Mouse (Mus musculus): ENCODE measurements around the gene Dedd. TPM values are rescaled to one million over a fixed set of nuclear protein-coding genes. Genes with fewer than 3 reads are reported as not detected.
"Not testable (repeated sequence)": the region's sequence is repeated elsewhere in the genome, so short reads cannot be mapped to it uniquely, and the experiment has no call there.

The Dedd gene
- polyA plus RNA-seq, 1 experiment, result 43.5 TPM

DNA sequence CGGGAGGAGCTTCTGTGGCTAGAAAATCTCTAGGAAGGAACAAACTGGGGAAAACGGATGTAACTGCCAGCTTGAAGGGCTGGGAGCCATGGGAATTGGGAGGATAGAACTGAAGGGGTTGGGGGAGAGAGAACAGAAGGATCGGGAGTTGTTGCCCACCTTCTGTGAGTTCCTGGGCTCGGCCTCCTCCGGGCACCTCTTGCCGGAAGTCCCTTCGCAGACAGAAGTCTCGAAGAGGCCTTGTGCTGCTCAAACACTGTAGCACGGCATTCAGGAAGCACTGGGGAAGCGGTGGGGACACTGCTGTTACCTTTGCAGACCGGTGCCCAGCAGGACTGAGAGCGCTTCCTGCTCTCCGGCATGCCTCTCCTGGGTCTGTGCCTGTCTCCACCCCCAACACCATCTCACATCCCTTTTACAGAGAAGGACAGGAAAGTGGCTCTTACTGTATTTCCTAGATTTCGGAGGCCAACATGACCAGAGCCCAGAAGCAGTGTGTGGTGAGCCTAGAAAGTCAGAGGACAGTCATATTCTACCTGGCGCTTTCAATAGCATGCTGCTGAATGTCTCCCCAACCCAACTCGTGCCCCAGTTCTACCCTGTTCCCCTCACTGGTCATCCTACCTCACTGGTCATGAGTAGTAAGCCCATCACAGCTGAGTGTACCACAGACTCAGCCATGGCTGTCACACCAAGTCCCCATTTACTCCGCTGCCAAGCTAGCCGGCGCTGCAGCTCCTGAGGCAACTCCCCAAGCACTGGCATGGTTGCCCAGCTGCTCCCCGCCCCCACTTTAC, 43.7 kb upstream of the Dedd start:
- peaks cover 33% of the 10 kb centered on the region for H3K4me1 ChIP-seq (ENCODE audit: control insufficient read depth, insufficient read depth, low read length)
- TF ChIP-seq POLR2A (IDR thresholded peaks at IDR 0.05; ENCODE audit: borderline replicate concordance, low read depth, low read length) (no peak), CTCF (IDR thresholded peaks at IDR 0.05; ENCODE audit: low read depth, low read length) (no peak)
- no peak overlapping the region for H3K27ac ChIP-seq (ENCODE audit: insufficient read depth, low read depth, low read length)
- H3K4me3 ChIP-seq (ENCODE audit: insufficient read depth, low read length), result no peak overlapping the region

DNA sequence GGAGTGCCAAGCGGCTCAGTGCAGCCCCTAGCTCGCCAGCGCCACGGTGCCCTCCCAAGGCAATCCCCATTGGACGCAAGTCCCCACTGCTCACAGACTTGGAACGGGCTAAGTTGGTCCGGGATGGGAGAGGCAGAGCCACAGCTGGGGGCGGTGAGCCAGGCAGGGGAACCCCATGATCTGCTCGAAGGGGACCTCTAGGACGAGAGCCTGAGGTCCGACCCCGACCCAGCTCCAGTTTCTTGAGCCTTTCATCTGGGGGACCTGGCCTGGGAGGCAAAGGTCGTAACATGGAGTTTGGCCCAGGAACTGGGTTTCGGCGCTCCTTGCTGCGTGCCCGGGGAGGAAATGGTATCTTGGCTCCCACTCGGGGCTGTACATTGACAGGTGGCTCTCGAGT, 42.4 kb upstream of the Dedd start:
- Histone ChIP-seq H3K4me3 (ENCODE audit: insufficient read depth, low read length) (no peak overlapping the region), H3K4me1 (ENCODE audit: control insufficient read depth, insufficient read depth, low read length) (peaks cover 33% of the 10 kb centered on the region), H3K27ac (ENCODE audit: insufficient read depth, low read depth, low read length) (no peak overlapping the region)
- TF ChIP-seq POLR2A (IDR thresholded peaks at IDR 0.05; ENCODE audit: borderline replicate concordance, low read depth, low read length) (no peak), CTCF (IDR thresholded peaks at IDR 0.05; ENCODE audit: low read depth, low read length) (no peak)

DNA sequence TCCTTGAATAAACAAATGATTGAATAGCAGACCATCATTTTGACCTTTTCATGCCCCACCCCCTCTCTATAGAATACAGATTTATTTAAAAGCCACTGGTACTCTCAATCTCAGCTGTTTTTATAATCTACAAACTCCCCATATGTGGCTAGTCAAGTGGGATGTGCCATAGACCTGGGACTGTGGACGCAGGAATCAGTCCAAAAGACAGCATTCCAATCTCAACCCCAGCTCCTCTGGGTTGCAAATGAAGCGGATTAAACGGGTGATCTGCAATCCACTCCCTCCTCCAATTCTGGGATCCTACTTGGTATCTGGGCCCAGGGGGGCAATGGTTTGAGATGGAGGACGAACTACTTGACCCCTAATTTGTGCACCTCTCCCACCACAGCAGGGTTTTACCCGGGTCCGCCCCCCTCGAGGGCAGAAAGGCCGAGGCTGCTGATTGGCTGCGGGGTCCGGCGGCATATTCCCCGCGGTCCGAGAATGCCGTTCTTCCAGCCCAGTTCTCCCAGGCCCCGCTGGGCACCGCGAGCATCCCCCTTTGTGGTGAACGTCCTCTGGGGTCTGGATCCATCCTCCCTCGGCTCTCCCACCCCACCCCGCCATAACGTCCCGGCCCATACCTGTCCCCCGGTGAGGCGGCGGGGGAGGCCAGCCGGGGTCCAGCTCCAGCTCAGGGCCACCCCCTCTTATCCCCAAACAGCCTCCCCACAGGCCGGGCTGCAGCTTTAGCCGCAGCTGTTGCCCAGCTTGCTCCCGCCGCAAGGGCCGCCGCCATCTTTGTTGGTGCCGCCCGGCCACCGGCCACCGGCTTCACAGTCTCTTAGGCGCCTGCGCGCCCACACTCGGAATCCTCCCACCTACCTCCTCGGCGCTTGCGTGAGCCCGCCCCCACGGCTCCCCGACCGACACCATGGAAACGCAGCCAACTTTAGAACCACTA, 41.5 kb upstream of the Dedd start, which contains the start of gene Usp21:
Usp21 (minus strand) TSS at position 856 of the 946 bp plus-strand sequence.
- Histone ChIP-seq H3K4me1 (ENCODE audit: control insufficient read depth, insufficient read depth, low read length) (peaks cover 29% of the 10 kb centered on the region), H3K4me3 (ENCODE audit: insufficient read depth, low read length) (peak within 1 kb of the TSS; percentile 89), H3K27ac (ENCODE audit: insufficient read depth, low read depth, low read length) (peak within 1 kb of the TSS; percentile 54)
- no peak for TF ChIP-seq POLR2A (IDR thresholded peaks at IDR 0.05; ENCODE audit: borderline replicate concordance, low read depth, low read length)
- no peak for TF ChIP-seq CTCF (IDR thresholded peaks at IDR 0.05; ENCODE audit: low read depth, low read length)

DNA sequence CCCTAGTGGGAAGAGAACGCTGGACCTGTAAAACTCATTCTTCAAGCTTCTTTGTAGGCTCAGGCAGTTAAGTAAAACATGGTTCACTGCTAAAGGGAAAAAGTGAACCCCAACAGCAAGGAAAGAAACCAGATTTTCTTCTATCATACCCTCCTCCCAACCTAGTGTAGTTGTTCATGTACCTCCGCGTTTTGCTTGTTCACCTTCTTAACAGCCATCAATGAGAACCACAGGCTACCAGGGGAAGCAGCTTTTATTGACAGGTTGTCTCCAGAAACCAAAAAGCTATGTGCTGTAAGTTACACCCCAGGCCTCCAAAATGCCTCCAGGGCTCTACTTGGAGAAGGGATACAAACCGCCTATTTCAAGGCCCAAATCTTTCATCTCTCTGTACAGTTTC, 40.6 kb upstream of the Dedd start:
- TF ChIP-seq POLR2A (IDR thresholded peaks at IDR 0.05; ENCODE audit: borderline replicate concordance, low read depth, low read length), result no peak
- TF ChIP-seq CTCF (IDR thresholded peaks at IDR 0.05; ENCODE audit: low read depth, low read length), result no peak
- Histone ChIP-seq H3K4me3 (ENCODE audit: insufficient read depth, low read length) (no peak overlapping the region), H3K27ac (ENCODE audit: insufficient read depth, low read depth, low read length) (no peak overlapping the region), H3K4me1 (ENCODE audit: control insufficient read depth, insufficient read depth, low read length) (peaks cover 23% of the 10 kb centered on the region)

DNA sequence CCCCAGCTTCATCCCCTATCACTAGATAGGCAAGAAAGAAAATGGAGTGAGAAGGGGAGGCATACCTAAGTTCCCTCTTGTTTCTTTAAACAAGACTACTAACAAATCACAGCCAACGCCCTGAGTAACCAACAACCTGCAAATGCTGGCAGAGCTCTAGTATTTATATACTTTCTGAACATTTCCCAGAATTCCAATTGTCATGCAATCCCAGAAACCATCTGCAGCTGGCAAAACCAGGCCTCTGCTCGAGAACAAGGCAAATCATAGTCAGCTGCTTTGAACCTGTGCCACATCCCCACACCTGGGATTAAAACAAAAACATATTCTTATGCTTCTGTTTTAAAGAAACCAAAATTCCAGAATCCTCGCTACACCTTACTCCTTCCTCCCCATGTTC, 35.6 kb upstream of the Dedd start:
- Histone ChIP-seq H3K27ac (ENCODE audit: insufficient read depth, low read depth, low read length) (no peak overlapping the region), H3K4me3 (ENCODE audit: insufficient read depth, low read length) (no peak overlapping the region), H3K4me1 (ENCODE audit: control insufficient read depth, insufficient read depth, low read length) (peaks cover 2% of the 10 kb centered on the region; the same call in 1 of the 2 replicates)
- TF ChIP-seq CTCF (IDR thresholded peaks at IDR 0.05; ENCODE audit: low read depth, low read length) (no peak), POLR2A (IDR thresholded peaks at IDR 0.05; ENCODE audit: borderline replicate concordance, low read depth, low read length) (no peak)

DNA sequence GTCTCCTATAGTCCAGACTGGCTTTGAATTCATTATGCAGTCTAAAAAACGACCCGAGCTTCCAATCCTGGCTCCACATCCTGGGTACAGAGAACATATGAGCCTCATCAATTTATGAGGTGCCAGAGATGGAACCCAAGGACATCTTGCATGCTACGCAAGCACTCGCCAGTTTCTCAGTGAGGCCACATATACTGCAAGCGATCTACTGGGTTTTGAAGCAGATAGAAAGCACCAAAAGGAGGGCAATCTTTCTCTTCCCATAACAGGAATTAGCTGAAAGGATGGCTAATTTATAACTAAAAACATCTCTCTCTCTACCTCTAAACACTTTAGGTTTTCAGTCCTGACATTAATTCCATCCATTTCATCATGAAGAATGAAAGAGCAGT, 35.0 kb upstream of the Dedd start:
- TF ChIP-seq CTCF (IDR thresholded peaks at IDR 0.05; ENCODE audit: low read depth, low read length) (no peak), POLR2A (IDR thresholded peaks at IDR 0.05; ENCODE audit: borderline replicate concordance, low read depth, low read length) (no peak)
- peak overlapping the region; percentile 88; the same call in 1 of the 2 replicates for H3K27ac ChIP-seq (ENCODE audit: insufficient read depth, low read depth, low read length)
- H3K4me1 ChIP-seq (ENCODE audit: control insufficient read depth, insufficient read depth, low read length), result peaks cover 2% of the 10 kb centered on the region; the same call in 1 of the 2 replicates
- H3K4me3 ChIP-seq (ENCODE audit: insufficient read depth, low read length), result peak overlapping the region; percentile 68

DNA sequence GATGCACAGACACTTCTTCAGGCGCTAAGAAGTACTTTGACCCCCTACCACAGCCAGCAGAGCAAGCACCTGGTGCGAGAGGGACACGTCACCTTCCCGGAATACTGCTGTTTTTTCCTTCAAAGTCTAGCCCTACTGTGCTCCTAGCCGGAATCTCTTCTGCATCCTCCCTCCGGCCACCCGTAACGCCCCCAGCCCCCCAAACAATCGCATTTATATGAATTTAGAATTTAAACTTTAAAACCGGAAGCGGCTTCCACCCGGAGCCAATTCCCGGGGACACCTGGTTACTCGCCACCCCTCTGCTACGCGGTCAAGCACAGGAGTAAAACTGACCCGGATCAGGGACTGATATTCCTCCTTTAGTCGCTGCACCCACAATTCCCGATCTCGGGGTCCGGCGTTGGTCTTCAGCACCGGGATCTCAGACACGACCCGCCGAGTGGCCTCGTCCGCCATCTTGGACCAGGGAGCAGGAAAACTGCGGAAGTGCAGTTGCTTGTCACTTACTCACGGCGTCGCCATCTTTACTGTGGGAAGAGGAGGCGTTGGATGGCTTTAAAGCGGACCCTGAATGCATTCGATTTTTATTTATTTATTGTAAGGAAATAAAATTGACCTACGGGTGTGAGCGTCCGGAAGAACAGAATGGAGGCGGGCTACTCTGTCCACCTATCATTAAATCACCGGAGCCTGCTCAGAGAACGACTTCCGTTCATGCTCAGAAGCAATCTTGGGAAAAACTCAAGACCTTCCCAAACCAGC, 34.5 kb upstream of the Dedd start, which contains the start of gene Ufc1:
Ufc1 (minus strand) TSS at position 727 of the 765 bp plus-strand sequence.
- peak within 1 kb of the TSS; percentile 88 for H3K27ac ChIP-seq (ENCODE audit: insufficient read depth, low read depth, low read length)
- no peak for TF ChIP-seq POLR2A (IDR thresholded peaks at IDR 0.05; ENCODE audit: borderline replicate concordance, low read depth, low read length)
- TF ChIP-seq CTCF (IDR thresholded peaks at IDR 0.05; ENCODE audit: low read depth, low read length), result no peak
- peak within 1 kb of the TSS; percentile 68 for H3K4me3 ChIP-seq (ENCODE audit: insufficient read depth, low read length)
- H3K4me1 ChIP-seq (ENCODE audit: control insufficient read depth, insufficient read depth, low read length), result peaks cover 2% of the 10 kb centered on the region; the same call in 1 of the 2 replicates

DNA sequence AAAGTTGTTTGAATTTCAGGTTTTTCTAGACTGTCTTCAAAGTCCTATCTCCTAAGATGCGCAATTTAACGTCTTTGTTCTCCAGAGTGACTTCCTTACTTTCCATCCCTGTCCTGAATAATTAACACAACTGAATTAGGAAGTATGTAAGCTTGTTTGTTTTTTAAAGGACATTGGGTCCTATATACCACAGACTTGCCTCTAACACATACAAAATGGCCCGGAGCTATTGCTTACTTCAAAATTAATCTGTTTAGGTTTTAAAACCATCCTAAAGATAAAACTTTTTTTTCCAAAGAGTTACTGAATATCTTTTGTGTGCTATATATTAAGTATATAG, 33.9 kb upstream of the Dedd start:
- Histone ChIP-seq H3K4me1 (ENCODE audit: control insufficient read depth, insufficient read depth, low read length) (peaks cover 2% of the 10 kb centered on the region; the same call in 1 of the 2 replicates), H3K4me3 (ENCODE audit: insufficient read depth, low read length) (peak overlapping the region; percentile 68), H3K27ac (ENCODE audit: insufficient read depth, low read depth, low read length) (peak overlapping the region; percentile 88)
- no peak for TF ChIP-seq CTCF (IDR thresholded peaks at IDR 0.05; ENCODE audit: low read depth, low read length)
- no peak for TF ChIP-seq POLR2A (IDR thresholded peaks at IDR 0.05; ENCODE audit: borderline replicate concordance, low read depth, low read length)

DNA sequence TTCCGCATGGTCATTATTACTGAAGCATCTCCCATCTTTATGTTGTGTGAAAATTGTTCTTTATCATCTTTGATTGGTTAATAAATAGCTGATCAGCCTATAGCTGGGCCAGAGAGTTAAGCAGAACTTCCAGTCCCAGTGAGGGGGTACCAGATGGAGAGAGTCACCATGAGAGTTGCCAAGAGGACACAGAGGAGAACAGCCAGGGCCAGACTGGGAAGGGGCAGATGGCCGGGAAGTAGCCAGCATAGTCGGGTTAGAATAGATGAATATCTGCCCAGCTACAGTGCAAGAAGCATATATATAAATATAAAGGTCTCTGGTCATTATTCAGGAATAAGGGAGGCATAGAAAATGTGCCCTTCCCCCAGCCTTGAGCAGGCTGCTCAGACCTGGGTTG, 30.7 kb upstream of the Dedd start:
- Histone ChIP-seq H3K27ac (ENCODE audit: insufficient read depth, low read depth, low read length) (no peak overlapping the region), H3K4me1 (ENCODE audit: control insufficient read depth, insufficient read depth, low read length) (peaks cover 2% of the 10 kb centered on the region; the same call in 1 of the 2 replicates), H3K4me3 (ENCODE audit: insufficient read depth, low read length) (no peak overlapping the region)
- TF ChIP-seq CTCF (IDR thresholded peaks at IDR 0.05; ENCODE audit: low read depth, low read length) (no peak), POLR2A (IDR thresholded peaks at IDR 0.05; ENCODE audit: borderline replicate concordance, low read depth, low read length) (no peak)

DNA sequence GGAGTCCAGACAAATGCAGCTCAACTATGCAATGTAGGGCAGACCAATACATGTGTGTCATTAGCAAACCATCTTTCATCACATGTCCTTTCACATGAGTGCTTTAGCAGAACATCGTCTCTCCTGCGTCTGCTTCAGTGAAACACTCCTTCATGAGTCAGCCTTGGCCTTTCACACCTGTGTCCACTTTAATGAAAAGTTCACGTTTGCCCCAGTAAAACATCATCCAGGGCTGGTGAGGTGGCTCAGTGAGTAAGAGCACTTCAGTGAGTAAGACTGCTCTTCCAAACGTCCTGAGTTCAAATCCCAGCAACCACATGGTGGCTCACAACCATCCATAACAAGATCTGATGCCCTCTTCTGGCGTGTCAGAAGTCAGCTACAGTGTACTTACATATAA, 22.8 kb upstream of the Dedd start:
- not testable (repeated sequence) for H3K4me1 ChIP-seq (ENCODE audit: control insufficient read depth, insufficient read depth, low read length); H3K27ac ChIP-seq (ENCODE audit: insufficient read depth, low read depth, low read length); H3K4me3 ChIP-seq (ENCODE audit: insufficient read depth, low read length)

Measured in bone marrow macrophage, adult 2 months (primary cell).